Mouse (Mus musculus): Measurements from ENCODE around the gene Maml3.

Maml3 gene

DNA sequence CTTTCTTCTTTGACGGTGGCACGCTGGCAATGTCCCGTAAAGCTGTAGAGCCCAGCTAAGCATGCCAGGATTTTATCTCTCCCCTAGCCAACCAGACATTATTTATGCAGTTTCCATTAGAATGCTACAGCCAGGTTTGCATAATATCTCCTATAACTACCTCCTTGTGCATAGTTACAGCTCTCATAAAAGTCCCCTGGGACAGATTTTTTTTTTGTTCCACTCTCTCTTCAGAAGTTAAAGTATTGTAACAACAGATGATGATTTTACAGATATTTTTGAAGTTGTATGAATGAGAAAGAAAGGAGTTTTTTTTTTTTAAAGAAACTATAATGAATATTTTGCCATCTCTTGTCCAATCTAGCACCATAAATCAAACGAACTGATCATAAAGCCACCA lies 232.1 kb downstream of the Maml3 start:
- no peak for DNase-seq (ENCODE audit: low read depth)

DNA sequence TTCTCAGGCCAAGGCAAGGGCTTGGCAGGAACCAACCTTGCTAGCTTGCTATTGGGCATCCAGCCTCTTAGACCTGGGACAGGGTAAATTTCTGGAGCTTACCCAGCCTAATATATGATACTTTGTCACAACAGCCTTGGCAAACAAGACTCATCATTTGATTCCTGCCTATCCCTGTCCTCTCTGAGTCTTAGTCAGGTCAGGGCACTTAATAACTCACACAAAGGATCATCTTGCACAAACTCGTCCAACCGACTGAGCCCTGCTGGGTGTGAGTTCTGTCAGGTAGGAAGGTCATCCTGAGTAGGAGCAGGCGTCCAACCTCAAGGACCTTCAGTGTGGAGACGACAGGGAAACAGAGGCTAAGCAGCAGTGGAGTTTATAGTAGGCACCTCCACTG lies 233.5 kb downstream of the Maml3 start:
- no peak for DNase-seq (ENCODE audit: low read depth)

DNA sequence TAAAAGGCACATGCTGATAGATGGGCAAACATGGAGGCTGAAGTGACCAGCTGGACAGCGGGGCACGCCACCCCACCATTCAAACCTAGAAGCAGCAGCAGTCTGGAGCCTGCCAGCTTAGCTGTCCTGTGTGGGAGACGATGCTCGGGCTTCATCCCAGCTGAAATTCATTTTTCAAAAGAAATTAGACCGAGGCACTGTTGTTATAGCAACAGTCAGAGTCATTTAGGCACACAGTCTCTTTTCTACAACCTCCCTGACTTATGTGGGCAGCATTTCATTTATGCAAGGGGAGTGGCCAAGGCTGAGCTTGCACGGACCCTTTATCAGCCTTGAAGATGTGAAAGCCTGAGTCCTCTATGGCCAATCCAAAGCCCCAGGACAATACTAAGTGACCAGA lies 234.9 kb downstream of the Maml3 start:
- DNase-seq (ENCODE audit: low read depth), result no peak

DNA sequence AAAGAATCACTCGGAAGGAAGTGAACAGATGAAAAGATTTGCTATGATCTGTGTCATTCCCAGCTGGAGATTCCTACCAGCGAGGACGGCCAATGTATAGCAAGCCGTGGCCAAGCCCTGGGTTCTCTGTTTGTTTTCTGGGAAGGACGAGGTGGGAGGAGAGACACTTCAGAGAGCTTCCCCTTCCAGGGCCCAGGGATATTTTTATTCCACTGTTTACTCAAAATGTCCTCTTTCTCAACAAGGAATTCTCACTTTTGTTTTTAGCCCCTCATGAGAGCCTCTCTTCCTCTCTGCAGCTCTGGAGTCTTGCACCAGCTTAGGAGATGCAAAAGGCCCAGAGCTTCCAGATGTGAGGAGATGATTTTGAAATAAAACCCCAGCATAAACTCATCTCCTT lies 236.0 kb downstream of the Maml3 start:
- no peak for DNase-seq (ENCODE audit: low read depth)

DNA sequence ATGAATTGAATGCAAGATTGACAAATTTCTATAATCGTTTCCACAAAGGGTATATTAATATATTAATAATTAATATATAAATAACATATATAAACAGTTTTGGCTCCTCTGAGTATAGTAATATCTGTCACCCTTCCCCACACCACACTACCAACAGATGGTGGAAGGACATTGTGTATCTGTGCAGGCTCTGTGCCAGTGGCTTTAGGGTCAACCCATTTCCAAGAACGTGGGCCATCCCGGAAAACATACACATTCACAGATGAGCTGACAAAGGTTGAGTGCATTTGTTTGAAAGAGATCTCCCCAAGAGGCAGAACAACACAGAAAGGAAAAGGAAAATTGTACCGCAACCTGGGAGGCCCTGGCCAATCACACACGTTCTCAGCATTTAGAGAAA lies 238.4 kb downstream of the Maml3 start:
- DNase-seq (ENCODE audit: low read depth), result no peak

DNA sequence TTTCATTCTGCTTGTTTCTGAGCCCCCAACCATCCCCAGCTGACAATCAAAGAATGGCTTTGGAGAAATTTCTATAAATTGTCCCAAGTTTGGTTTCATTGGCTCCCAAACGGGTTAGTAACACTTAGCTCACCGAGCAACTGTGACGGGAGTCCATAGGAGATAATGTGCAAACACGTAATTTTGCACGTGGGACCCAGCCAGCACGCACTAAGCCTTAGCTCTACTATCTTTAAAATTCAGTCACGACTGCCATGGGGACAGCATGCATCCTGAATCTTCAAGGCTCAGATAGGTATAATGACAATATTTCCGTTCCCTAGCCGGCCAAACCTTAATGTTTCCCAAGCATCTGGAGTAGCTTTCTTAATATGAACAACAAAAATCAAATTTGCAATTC lies 243.2 kb downstream of the Maml3 start:
- DNase-seq (ENCODE audit: low read depth), result no peak

DNA sequence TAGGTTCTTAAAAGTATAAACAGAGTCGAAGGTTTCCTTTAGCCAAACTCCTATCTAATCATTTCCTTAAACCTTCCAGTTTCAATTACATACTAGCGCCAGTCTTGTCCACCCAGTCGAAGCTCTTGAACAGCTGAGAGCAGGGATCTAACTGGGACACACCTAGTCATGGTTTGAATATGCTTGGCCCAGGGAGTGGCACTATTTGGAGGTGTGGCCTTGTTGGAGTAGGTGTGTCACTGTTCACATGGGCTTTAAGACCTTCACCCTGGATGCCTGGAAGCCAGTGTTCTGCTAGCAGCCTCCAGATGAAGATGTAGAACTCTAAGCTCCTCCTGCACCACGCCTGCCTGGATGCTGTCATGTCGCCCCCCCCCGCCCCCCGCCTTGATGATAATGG lies 244.4 kb downstream of the Maml3 start:
- DNase-seq (ENCODE audit: low read depth), result no peak

DNA sequence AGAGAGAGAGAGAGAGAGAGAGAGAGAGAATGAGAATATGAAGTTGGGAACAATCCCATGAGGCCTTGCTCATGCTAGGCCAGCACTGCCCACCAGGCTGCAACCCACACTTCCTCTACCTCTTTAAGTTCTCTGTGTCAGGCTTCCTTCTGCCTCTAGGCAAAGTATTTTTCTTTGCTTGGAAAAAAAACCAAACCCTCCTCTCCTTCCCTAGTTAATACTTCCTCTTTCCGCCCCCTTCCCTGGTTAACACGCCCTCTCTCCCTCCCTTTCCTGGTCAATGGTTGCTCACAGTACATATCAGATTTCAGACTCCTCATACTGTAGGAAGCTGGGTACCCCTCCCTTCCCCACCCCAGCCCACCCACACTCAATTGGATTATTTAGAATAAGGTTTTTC lies 245.7 kb downstream of the Maml3 start:
- DNase-seq (ENCODE audit: low read depth), result peak; percentile 74

DNA sequence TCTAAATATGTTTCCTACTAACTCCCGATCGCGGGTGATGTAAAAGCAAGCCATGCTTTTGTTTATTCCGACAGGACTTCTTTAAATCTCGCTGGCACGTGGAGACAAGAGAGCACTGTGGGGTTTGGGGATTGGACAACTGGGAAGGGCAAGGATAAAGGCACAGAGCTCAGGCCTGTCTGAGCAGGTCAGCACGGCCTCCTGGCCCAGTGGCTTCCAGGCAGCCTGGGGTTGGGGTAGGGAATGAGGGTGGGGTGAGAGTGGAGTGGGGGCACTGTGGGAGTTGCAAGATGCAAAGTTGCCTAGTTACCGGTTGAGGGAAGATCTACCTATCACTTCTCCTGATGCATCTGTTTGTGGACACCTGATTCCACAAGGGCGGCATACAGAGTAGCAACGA lies 250.7 kb downstream of the Maml3 start:
- no peak for DNase-seq (ENCODE audit: low read depth)

DNA sequence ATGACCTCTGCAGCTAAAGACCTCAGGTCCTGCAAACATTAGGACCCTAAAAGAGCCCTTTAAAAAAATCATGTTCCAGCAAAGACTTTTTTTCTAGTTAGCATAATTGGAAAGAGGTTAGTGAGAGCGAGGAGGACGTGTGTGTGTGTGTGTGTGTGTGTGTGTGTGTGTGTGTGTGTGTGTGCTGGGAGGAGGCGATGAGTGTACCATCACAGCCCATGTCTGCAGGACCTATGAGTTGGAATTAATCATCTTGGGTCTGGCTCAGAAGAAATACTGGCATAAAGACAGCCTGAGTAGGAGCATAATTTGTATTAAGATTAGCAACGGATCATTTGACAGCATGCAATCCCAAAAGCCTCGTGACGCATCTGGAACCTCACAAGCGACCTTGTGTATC lies 251.3 kb downstream of the Maml3 start:
- DNase-seq (ENCODE audit: low read depth), result no peak

DNA sequence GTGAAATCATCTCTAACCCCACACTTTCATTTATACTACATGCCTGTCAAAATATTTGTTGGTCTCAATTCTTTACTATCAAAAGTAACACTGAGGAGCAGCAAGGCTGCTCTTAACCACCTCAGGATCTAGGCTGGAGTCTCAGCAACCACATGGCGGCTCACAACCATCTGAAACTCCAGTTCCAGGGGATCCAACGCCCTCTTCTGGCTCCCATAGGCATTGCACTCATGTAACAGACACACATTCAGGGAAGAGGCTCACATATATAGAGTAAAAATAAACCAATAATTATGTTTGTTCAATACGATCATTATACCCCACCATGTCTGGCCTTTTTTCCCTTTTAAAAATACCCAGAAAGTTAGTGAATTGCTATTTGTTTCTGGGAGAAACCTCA lies 252.2 kb downstream of the Maml3 start:
- DNase-seq (ENCODE audit: low read depth), result peak; percentile 7

DNA sequence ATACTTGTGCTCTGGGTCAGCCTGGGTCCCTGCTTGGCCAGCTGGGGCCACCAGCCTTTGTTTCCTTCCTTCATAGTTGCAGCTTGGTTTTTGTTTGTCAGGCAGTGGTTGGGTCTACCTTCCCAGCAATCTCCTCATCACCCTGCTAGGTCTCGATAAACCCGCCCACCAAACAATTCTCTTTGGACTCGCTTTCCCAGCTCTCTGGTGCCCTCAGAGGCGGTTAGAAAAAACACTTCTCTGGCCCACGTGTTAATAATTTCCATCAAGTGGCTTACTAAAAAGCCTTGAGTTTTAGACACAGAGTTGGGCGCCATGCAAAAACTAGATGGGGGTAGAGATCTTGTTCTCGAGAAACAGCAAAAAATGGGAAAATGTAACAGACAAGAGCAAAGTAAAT lies 253.3 kb downstream of the Maml3 start:
- no peak for DNase-seq (ENCODE audit: low read depth)

DNA sequence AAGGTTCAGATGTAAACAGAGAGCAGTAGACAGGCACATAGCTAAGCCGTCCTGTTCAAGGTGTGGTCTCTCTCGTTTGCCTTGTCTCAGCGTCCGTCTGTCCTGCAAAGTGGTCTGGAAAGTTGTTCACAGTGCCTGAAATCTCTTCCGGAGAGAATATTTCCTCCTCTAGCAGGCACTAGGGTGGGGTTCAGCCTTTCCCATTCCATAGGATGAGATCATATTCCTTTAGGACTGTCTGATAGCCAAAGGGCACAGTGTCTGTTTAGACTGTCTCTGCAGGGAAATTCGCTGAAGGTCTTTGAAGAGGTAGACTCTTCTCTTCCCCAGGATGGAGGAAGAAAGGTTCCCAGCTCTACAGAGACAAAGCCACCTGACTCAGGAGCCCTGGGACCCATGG lies 255.4 kb downstream of the Maml3 start:
- DNase-seq (ENCODE audit: low read depth), result no peak

DNA sequence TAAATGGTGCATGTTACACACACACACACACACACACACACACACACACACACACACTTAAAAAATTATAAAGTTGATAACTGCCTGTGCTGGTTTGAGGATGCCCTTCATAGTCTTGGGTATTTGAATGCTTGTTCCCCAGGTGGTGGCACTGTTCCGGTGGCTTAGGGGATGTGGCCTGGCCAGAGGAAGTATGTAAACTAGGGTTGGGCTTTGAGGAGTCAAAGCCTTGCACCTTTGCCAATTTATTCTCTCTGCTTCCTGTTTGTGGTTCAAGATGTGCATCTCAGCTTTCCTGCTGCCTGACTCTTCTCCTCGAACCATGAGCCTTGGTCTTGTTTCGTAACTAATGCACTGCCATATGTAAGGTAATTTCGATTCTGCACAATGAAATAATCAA lies 257.6 kb downstream of the Maml3 start:
- DNase-seq (ENCODE audit: low read depth), result peak; percentile 94

DNA sequence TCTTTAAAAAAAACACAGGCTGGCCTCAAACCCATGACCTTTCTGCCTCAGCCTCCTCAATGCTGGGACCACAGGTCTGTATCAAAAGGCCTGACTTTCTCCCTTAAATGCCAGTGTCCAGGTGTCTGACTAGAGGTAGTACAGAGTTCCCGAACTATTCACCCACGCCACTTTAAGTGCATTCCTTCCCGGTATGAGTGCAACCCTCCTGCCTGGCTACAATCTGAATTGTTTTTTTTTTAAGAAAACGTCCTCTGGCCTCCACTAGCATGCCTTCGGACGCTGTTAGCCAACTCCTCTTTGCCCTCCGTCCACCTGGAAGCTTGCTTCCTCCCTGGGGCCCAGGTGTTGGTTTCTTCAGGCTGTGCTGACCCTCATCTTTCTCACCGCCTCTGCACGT lies 260.6 kb downstream of the Maml3 start:
- no peak for DNase-seq (ENCODE audit: low read depth)

DNA sequence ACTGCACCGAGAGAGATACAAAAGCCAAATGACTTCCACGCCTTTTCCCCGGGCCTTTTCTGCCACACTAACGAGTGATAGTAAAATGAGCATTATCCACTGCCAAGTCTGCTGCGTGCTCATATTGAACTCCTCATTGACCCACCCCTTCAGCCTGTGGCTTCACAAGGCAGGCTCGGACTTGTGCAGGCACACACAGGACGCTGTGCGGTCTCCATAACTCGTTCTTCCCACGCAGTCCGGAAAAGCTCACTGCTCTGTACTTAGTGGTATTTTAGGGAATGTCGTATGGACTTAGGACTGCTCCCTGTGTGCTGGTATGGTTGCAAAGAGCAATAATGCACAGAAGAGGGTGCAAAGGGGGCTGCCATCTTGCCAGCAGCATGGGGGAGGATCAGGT lies 262.7 kb downstream of the Maml3 start:
- DNase-seq (ENCODE audit: low read depth), result no peak

DNA sequence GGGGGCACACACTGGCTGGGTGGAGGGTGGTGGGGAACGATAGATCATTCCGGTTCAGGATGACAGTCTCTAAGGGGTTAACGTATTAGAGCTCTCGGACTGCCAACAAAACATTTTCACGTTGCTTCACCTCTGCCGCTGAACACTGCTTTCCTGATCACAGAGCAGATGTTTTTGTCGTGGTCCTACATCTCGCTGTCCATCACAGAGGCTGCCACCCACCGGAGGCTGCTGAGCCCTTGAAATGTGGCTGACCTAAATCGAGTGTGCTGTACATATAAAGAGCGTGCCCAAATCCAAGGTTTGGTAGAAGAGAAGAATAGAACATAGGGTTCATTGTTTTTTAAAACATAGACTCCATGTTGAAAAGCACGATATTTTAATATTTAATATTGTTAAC lies 263.3 kb downstream of the Maml3 start:
- DNase-seq (ENCODE audit: low read depth), result no peak

DNA sequence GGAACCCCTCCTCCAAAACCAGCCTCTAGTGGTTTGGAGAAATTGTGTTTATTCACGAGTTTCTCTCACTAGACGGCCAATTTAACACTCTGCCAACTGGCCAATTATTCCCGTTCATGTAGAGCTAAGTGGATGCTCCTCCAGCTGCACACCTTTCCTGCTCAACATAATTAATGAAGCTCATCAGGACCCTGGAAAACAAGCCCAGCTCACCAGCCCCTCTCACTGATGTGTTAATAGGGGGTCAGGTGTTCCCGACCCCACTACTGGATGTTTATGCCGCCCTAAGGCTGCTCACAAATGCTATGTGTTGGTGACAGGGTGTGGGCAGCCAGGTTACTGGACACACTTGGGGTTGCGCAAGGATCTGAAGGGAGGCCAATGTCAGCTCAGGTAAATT lies 263.7 kb downstream of the Maml3 start:
- DNase-seq (ENCODE audit: low read depth), result no peak

DNA sequence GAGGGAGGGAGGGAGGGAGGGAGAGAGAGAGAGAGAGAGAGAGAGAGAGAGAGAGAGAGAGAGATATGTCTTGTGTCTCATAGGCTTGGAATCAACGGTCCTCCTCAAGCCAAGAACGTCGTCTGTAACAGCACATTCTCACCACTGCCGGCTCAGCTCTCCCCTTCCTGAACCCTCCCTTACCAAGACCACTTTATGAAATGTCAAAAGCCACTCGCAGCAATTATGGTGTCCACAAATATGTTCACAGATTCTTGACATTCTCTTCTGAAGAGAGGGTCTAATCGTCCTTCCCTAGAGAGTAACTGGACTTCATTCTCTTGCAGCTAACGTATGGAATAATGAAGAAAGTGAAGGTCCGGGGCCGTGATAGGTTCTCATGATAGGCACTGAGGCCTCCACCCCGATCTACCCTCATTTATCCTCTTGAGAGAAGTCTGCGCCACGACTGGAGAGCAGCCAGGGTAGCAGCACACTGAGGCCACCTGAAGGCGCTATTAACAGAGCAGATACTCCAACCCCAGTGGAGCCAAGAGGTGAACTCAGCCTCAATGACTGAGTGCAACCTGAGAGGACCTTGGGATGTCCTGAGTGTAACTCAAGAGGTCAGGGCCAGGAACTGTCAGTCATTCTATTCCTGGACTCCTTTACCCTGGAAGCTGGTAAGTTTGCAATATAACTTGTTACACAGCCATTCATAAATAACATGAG lies 264.6 kb downstream of the Maml3 start:
- no peak for DNase-seq (ENCODE audit: low read depth)

DNA sequence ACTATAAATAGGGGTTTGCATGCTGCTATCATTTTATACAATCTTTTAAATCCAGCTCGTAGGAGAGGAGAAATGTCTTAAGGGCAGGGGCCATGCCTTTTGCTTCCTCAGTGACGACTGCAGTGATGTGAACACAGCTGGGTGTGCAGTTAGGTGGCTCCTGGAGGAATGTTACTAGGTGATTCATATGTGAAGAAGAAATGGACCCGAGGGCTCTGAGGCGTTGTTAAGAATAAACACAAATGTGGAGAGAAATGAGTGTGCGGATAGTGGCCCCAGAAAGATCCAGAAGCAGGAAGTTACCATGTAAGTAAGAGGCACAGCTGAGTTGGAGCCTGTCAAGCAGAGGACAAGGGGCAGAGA lies 265.5 kb downstream of the Maml3 start:
- no peak for DNase-seq (ENCODE audit: low read depth)

DNA sequence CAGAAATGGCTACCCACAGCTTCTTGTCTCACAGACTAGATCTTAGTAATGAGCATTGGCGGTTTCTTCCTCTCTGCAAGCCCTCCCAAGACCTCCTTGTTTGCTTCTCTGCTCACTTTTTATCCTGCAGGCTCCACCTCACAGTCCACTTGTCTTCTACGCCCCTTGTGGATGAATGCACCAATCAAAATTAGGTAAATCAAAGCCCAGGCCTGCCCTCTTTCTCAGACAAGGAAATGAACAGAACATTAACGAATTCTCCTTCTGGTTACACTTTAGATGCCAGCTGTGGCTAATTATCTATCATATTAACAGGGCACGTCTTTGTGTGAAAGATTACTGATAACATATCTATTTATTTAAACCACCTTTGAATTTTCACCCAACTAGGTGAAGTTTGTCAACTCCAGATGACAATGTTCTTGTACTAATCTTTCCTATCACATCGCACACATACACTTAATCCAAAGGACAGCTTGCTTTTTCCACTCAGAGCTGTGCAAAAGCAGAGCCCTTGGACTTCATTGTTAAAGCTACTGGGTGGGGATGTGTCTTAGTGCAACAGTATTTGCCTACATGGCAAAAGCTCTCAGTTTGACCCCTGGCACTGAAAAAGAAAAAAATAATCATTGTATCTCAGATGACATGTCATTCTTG lies 266.1 kb downstream of the Maml3 start:
- DNase-seq (ENCODE audit: low read depth), result no peak

DNA sequence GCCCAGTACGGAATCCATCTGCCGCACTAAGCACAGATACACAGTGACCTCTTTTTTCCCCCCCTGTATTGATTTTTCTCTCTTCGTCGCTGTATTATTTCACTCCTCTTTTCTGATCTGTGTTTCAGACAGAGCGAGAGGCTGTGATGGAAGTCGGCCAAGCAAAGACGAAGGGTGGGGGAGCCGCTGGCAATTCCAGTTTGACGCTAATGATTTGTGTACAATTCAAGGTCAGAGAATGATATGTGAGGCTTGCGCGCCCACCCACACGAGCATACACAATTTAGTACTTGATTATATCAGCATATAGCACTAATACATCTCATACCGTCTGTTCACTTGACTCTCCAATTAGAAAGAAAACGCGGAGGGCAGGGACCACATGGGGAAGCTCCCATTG lies 271.9 kb downstream of the Maml3 start:
- DNase-seq (ENCODE audit: low read depth), result no peak

DNA sequence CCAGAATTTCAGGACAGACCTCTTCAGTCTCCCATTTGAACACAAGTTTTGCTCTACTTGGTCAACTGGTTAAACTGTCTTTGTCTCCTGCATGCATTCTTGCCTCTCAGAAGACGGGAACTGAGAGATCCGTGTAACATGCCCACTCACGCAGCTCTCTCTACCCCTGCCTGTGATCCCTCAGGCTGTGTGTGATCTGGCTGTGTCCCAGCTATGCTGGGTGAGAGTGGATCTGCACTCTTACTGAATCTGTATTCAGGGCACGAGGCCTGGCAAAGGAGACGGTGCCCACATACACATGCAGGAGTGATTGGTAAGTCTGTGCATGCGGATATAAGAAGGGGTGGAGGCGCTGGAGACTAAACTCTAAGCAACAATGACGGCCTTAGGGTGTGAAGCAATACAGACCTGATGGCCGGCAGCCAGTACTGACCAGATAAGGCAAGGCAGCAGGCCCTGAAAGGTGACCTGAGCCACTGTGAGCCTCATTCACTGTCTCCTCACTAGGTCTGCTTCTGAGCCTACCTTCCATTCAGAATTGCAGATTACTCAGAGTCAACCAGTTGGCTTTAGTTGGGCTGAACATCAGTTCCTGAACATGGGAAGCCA lies 274.0 kb downstream of the Maml3 start:
- no peak for DNase-seq (ENCODE audit: low read depth)

DNA sequence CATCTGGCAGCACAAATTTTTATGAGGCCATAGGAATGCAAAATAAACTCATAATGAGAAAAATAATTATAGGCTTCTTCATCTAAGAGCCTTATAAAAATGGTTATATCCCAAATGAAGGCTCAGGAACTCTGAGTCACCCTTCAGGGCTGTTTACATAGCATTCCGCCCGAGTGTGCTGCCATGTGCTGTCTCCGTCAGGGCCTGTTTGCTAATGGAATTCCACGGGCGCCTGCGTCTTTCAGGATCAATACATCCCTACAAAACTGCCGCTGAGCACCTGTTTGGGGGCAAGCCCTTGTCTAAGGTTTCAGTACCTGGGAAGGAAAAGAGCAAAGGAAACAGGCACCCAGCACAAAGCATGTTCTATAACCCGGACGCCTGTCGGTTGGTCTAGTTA lies 279.3 kb downstream of the Maml3 start:
- DNase-seq (ENCODE audit: low read depth), result no peak
